Mouse (Mus musculus) heart, postnatal 0 days (tissue): ENCODE measurements at regions not wholly inside any gene's neighbourhood (a gene's known extent, or its start where the extent isn't known, plus 50 kb on each side); places are given as distances from the start of the nearest gene placed in this dataset.
A peak's percentile ranks its signal among the peaks of the same experiment; 100 is the strongest.

Source experiments
- ATAC-seq: fragments of 200-750 bp; cut with Nextera tagmentation; 2 replicates; pipeline ENCODE4 v1.8.0; 2017; ENCODE audit warnings: low read depth, moderate number of reproducible peaks, moderate library complexity; ENCODE audit not compliant: insufficient read depth
- DNase-seq: peaks from one replicate; pipeline ENCODE4 v3.0.0-alpha.2; 2016; ENCODE audit warnings: low spot score
- H3K27ac ChIP-seq: fragments of 300-500 bp; sonication (generic); 2 replicates; pipeline ENCODE4 v1.5.1; 2014; ENCODE audit warnings: low read depth, mild to moderate bottlenecking
- H3K27me3 ChIP-seq: fragments of 300-500 bp; sonication (generic); 2 replicates; pipeline ENCODE4 v1.6.1; 2014; ENCODE audit warnings: low read length, mixed read lengths; ENCODE audit not compliant: control insufficient read depth, insufficient read depth
- H3K36me3 ChIP-seq: fragments of 300-500 bp; sonication (generic); replicated peaks from 2 replicates; pipeline ENCODE4 v1.6.1; 2014; ENCODE audit warnings: low read length, mixed read lengths; ENCODE audit not compliant: control insufficient read depth, insufficient read depth
- H3K4me1 ChIP-seq: fragments of 300-500 bp; sonication (generic); 2 replicates; pipeline ENCODE4 v1.6.1; 2014; ENCODE audit warnings: antibody characterized with exemption; ENCODE audit not compliant: control insufficient read depth, insufficient read depth
- H3K4me2 ChIP-seq: fragments of 300-500 bp; sonication (generic); 2 replicates; pipeline ENCODE4 v1.6.1; 2014; ENCODE audit warnings: low read depth, mild to moderate bottlenecking, low read length, moderate library complexity
- H3K4me3 ChIP-seq: fragments of 300-500 bp; sonication (generic); 2 replicates; pipeline ENCODE4 v1.5.1; 2014; ENCODE audit warnings: low read depth, low read length
- H3K9ac ChIP-seq: fragments of 300-500 bp; sonication (generic); replicated peaks from 2 replicates; pipeline ENCODE4 v1.6.1; 2014; ENCODE audit warnings: low read depth, low read length, mixed read lengths
- H3K9me3 ChIP-seq: fragments of 300-500 bp; sonication (generic); replicated peaks from 2 replicates; pipeline ENCODE4 v1.6.1; 2016; ENCODE audit warnings: low read length; ENCODE audit not compliant: control insufficient read depth
- CTCF ChIP-seq: IDR thresholded peaks from 2 replicates; pipeline ENCODE4 v1.5.1; 2016; ENCODE audit warnings: antibody characterized with exemption, control low read depth, low read depth
- EP300 ChIP-seq: IDR thresholded peaks from 2 replicates; pipeline ENCODE4 v1.6.1; 2016; ENCODE audit warnings: antibody characterized with exemption, low read depth
- WGBS: fragments of 180-500 bp; shearing (Covaris S2); extraction: QIAGEN DNeasy Blood & Tissue Kit; methylation state at CpG from one replicate; pipeline ENCODE4 v1.1.7; 2014; 5-methylcytosine and 5-hydroxymethylcytosine counted together

- Histone ChIP-seq H3K4me3 (no peak overlapping the region), H3K9ac (no peak overlapping the region), H3K4me1 (peaks cover 5% of the 10 kb centered on the region; the same call in 1 of the 2 replicates), H3K36me3 (no peaks in the 10 kb centered on the region), H3K4me2 (no peak overlapping the region), H3K27me3 (no peaks in the 10 kb centered on the region), H3K27ac (no peak overlapping the region), H3K9me3 (no peaks in the 10 kb centered on the region)
- TF ChIP-seq CTCF (no peak), EP300 (no peak)
- DNase-seq (no peak), ATAC-seq (no peak)
- WGBS = 79% methylated on average over 8 of the region's 8 CpGs
Observed at GRCm38 (mm10) chr10:118760441-118760840, 109.6 kb downstream of the Dyrk2 start.

- H3K9me3 ChIP-seq = no peaks in the 10 kb centered on the region
- no peak overlapping the region for H3K9ac ChIP-seq
- H3K4me2 ChIP-seq = no peak overlapping the region
- TF ChIP-seq CTCF (no peak), EP300 (no peak)
- ATAC-seq (no peak), DNase-seq (peak; percentile 17)
- no peaks in the 10 kb centered on the region for H3K36me3 ChIP-seq
- H3K4me3 ChIP-seq = no peak overlapping the region
- 66% methylated on average over 10 of the region's 10 CpGs for WGBS
- H3K27ac ChIP-seq = no peak overlapping the region
- peaks cover 13% of the 10 kb centered on the region for H3K4me1 ChIP-seq
- no peaks in the 10 kb centered on the region for H3K27me3 ChIP-seq
Observed at GRCm38 (mm10) chr10:118761101-118761868, 108.7 kb downstream of the Dyrk2 start.

DNA sequence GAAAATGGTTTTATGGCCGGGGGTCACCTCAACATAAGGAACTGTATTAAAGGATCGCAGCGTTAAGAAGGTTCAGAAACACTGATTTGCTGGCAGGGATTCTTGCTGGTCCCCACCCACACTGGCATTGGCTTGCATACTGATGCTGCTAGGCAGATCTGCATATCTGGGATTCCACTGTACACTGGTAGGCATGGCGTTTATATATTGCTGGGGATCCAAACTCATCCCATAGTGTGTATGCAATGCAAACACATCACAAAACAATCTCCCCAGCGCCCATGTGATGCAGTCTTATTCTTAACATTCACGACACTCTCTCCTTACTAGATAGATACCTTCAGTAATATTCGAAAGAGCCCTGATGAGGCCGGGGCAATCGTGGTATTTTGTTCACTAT is 105.0 kb downstream of the Dyrk2 start:
- TF ChIP-seq EP300 = no peak
- peaks cover 17% of the 10 kb centered on the region for H3K4me1 ChIP-seq
- H3K27ac ChIP-seq = no peak overlapping the region
- no peak overlapping the region for H3K9ac ChIP-seq
- DNase-seq (no peak), ATAC-seq (no peak)
- 77% methylated on average over 9 of the region's 9 CpGs for whole genome bisulfite sequencing
- H3K4me3 ChIP-seq = no peak overlapping the region
- no peaks in the 10 kb centered on the region for H3K36me3 ChIP-seq
- H3K4me2 ChIP-seq = no peak overlapping the region
- H3K9me3 ChIP-seq = no peaks in the 10 kb centered on the region
- H3K27me3 ChIP-seq = no peaks in the 10 kb centered on the region

DNA sequence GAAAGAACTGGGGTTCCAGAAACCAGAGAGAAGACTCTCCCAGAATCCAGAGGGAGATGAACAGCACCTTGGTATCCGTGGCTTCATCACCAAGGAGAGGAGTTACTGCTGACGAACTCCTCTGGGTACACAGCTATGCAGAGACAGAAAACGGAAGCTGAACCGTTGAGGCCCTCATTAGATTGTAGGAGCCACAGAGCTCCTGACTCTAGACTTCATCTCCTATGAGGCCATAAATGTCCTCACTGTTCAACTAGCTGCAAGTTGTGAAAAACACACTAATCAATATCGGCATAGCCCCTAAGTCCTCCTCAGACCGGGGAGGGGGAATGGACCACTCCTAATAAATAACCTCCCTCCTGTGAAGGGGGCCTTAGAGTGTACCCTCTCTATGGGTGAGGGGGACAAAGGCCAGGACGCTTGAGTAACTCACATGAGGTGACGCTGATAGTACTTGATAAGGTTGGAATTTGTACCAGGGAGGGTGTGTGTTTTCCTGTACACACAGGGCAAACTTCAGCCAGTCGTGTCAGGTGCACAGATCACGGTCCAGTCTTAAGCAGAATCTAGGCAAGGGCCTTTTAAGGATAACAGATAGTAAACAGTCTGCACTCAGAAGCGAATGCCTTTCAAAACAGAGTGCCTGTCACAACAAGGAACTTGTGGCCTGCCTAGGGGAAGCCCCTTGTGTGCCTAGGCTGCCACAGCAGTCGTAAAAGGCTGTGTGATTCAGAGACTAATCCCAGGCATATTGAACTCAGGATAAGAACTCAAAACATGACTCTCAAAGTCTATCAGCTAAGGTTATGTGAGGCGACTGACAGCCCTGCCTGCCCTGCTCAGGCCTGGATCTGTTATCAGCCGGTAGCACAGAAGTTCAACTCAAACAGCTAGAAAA is 104.2 kb downstream of the Dyrk2 start:
- DNase-seq (peak; percentile 14), ATAC-seq (0 out of 2 replicates have a peak, but pooled peaks have one; percentile 22)
- no peak overlapping the region for H3K4me3 ChIP-seq
- no peaks in the 10 kb centered on the region for H3K36me3 ChIP-seq
- TF ChIP-seq EP300 = no peak
- no peak for TF ChIP-seq CTCF
- H3K4me1 ChIP-seq = peaks cover 17% of the 10 kb centered on the region
- H3K27me3 ChIP-seq = no peaks in the 10 kb centered on the region
- no peaks in the 10 kb centered on the region for H3K9me3 ChIP-seq
- WGBS = 29% methylated on average over 14 of the region's 14 CpGs
- H3K27ac ChIP-seq = 0 out of 2 replicates have a peak overlapping the region, but pooled peaks have one; percentile 2
- H3K9ac ChIP-seq = no peak overlapping the region
- H3K4me2 ChIP-seq = no peak overlapping the region

DNA sequence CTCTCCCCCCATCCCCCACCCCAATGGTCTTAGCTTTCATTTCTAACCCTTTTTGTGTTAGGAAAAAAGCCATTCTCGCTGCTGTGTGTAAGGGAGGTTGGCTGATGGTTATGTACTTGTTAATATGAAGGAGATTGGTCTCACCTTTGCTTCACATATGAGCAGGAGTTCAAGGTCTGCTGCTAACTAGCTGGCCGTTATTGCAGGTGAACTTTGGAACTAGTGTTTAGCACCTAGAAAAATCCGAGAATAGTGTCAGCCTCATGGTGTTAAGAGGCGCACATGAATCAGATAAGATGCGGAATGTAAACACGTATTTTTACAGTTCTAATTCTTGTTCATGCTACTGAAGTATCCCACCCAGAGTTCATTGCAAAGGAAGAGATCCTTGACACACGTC is 103.2 kb downstream of the Dyrk2 start:
- Histone ChIP-seq H3K27ac (no peak overlapping the region), H3K36me3 (no peaks in the 10 kb centered on the region), H3K4me2 (no peak overlapping the region), H3K27me3 (no peaks in the 10 kb centered on the region), H3K9ac (no peak overlapping the region), H3K4me1 (peaks cover 17% of the 10 kb centered on the region), H3K4me3 (no peak overlapping the region), H3K9me3 (no peaks in the 10 kb centered on the region)
- 69% methylated on average over 7 of the region's 7 CpGs for WGBS
- TF ChIP-seq CTCF (no peak), EP300 (no peak)
- DNase-seq (no peak), ATAC-seq (no peak)
